Mouse (Mus musculus) cortical plate, adult 2 months (tissue): ENCODE results near the gene Mgrn1. TPM values are rescaled to one million over a fixed set of nuclear protein-coding genes. Genes with fewer than 3 reads are reported as not detected.

ENCODE experiments used
- H3K27ac ChIP-seq: fragments of 200-500 bp; 2 replicates; pipeline ENCODE4 v1.5.1; 2012; ENCODE audit warnings: low read length, control low read depth, inconsistent platforms; ENCODE audit not compliant: insufficient read depth
- H3K4me1 ChIP-seq: fragments of 200-500 bp; 2 replicates; pipeline ENCODE4 v1.6.1; 2011; ENCODE audit warnings: low read length; ENCODE audit not compliant: control insufficient read depth, insufficient read depth
- H3K4me3 ChIP-seq: fragments of 200-500 bp; 2 replicates; pipeline ENCODE4 v1.5.1; 2011; ENCODE audit warnings: mild to moderate bottlenecking, low read length, control low read depth; ENCODE audit not compliant: insufficient read depth
- CTCF ChIP-seq: fragments of 200-500 bp; IDR thresholded peaks from 2 replicates; pipeline ENCODE4 v1.5.1; 2011; ENCODE audit warnings: mild to moderate bottlenecking, control low read depth, low read length; ENCODE audit not compliant: insufficient read depth; ENCODE audit errors: extremely low read depth
- POLR2A ChIP-seq: fragments of 200-500 bp; IDR thresholded peaks from 2 replicates; pipeline ENCODE4 v1.6.1; 2011; ENCODE audit warnings: mild to moderate bottlenecking, low read length, control low read depth; ENCODE audit not compliant: insufficient read depth; ENCODE audit errors: extremely low read depth
- polyA plus RNA-seq: library from polyadenylated mRNA; depleted of rRNA; stranded (reverse); fragments of >200 nt; gene quantifications from 2 replicates; pipeline ENCODE4 v1.2.3, GENCODE M21; 2012; rRNA removed

The Mgrn1 gene
- polyA plus RNA-seq, 1 experiment = 229 TPM

DNA sequence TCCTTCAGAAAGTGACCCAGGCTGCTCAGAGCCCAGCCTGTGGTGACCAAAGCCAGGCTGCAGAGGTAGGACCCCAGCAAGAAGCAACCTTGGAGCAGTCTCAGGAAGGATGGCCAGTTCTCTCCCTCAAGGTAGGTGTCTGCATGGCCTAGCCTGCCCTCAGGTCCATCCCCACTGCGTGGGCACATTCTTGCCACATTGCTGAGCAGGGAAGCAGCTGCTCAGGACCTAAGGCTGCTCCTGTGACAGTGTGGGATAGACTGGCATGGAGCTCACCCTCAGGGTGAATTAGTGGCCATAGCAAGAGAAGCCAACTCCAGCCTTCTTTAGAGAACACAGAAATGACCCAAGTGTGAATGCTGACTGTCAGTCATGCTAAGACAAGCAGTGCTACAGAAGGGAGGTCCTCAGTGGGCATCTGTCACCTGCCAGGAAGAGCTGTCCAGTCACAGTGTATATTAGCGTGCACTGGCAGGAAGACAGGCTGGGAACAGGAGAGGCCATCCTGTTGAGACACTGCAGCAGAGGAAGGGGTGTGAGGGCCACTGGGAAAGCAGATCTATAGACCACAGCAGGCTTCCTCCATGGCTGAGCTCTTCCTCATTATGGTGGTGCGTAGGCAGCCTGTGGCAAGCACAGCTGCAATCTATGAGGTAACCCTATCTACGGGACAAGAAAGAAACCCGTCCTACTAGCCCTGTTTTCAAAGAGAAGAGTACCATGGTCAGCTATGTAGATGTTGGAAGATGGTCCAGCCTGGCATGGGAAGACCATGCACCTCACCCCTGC, 83.2 kb downstream of the Mgrn1 start:
- TF ChIP-seq POLR2A (no peak), CTCF (no peak)
- Histone ChIP-seq H3K4me1 (no peaks in the 10 kb centered on the region), H3K27ac (no peak overlapping the region), H3K4me3 (no peak overlapping the region)

GRCm38 (mm10) chr16:4971626-4972025, 85.6 kb downstream of the Mgrn1 start:
- TF ChIP-seq CTCF (no peak), POLR2A (no peak)
- Histone ChIP-seq H3K4me1 (0 out of 2 replicates have a peak, but pooled peaks cover 2% of the 10 kb centered on the region), H3K27ac (no peak overlapping the region), H3K4me3 (no peak overlapping the region)

DNA sequence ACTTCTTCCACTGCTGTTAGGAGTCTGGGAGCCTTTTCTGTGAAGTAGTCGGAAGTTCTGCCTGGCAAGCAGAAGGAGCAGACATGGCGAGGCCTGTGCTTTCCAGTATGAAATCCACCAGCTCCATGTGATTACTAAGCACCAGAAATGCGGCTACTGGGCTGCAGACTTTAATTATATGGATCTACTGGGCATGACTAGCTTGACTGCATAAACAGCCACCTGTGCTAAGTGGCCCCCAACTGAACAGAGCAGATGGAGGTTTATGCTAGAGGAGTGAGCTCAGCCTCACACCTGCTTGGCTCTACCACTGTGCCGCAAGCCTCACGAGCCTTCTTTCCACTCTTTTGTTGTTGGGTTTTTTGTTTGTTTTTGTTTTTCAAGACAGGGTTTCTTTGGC, 88.5 kb downstream of the Mgrn1 start:
- peaks cover 14% of the 10 kb centered on the region for H3K4me1 ChIP-seq
- H3K27ac ChIP-seq = no peak overlapping the region
- H3K4me3 ChIP-seq = no peak overlapping the region
- TF ChIP-seq POLR2A = no peak
- TF ChIP-seq CTCF = no peak

DNA sequence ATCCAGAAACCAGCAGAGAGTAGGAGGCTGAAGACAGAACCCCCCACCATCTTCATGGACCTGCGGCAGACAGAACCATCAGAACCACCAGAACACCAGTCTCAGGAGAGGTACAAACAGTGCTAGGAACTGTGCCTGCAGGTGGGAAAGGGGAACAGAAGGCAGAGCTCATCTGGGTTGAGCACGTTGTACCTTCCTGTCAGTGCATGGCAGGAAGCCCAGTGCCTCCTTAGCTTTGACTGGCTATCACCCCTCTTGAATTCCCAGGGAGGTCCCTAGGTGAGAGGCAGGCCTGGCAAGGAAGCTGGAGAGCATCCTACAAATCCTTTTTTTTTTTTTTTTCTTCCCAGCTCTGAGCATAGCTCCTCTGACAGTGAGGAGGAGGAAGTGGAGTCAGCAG, 90.1 kb downstream of the Mgrn1 start:
- H3K4me3 ChIP-seq = no peak overlapping the region
- no peak overlapping the region for H3K27ac ChIP-seq
- H3K4me1 ChIP-seq = peaks cover 14% of the 10 kb centered on the region
- TF ChIP-seq POLR2A = no peak
- TF ChIP-seq CTCF = no peak

DNA sequence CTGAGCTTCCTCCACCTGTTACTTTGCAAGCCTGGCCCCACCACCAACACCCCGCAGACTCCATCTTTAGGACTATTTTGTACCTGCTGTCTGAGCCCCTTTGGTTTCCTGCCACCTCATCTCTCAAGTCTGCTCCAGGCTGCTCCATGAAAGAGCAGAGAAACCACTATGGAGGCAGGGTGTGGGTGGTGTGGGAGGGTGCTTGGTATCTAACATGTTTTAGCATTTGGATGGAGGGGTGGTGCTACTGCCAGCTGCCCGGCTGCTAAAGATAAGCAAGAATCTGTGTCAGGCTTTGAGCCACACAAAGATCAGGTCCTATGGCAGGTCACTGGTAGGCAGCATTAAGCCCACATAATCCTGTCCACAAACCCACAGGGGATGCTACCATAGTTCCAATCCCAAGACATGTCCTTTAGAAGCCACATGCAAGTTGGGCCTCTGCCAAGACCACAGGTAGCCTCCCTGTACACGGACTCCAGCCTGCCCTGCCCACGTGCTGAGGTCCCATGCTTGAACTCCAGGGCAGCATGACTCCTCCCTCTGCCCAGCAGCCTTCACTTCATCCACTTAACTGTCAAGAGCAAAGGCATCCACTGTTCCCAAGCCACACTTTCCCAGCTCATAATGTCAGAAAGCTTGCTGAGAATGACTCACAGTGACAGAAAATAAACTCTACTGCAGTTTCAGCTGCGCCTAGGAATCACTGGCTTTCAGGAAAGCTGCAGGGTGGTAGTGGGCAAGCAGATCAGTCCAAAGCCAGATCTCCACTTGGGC, 92.4 kb downstream of the Mgrn1 start:
- no peak overlapping the region for H3K4me3 ChIP-seq
- H3K27ac ChIP-seq = peak overlapping the region; percentile 82
- H3K4me1 ChIP-seq = peaks cover 14% of the 10 kb centered on the region
- TF ChIP-seq CTCF = no peak
- TF ChIP-seq POLR2A = no peak

DNA sequence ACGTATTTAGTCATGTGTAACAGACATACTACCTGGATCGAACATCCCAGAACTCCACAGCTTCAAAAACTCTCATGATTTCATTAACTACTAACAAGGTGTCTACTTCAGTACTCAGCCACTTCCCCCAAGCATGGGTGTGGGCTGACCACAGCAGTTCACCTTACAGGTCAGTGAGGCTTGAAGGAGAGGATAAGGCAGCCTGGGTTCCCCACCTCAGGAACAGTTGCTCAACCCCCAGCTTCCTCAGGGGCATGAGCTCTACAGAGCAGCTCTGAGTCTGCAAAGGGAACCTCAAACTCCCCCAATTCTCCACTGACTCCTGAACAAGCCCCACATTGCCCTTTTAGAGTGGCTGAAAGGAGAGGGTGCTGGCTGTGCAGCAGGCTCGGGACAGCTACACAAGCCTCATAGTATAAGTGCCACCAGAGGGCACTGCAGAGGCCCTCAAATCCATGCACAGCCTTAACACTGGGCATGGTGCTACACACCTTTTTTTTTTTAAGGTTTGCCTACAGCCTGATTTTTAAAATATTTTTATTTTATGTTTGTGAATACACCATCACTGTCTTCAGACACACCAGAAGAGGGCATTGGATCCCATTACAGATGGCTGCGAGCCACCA, 93.8 kb downstream of the Mgrn1 start:
- no peak overlapping the region for H3K4me3 ChIP-seq
- H3K4me1 ChIP-seq = peaks cover 14% of the 10 kb centered on the region
- no peak overlapping the region for H3K27ac ChIP-seq
- TF ChIP-seq POLR2A = no peak
- TF ChIP-seq CTCF = peak; percentile 46

DNA sequence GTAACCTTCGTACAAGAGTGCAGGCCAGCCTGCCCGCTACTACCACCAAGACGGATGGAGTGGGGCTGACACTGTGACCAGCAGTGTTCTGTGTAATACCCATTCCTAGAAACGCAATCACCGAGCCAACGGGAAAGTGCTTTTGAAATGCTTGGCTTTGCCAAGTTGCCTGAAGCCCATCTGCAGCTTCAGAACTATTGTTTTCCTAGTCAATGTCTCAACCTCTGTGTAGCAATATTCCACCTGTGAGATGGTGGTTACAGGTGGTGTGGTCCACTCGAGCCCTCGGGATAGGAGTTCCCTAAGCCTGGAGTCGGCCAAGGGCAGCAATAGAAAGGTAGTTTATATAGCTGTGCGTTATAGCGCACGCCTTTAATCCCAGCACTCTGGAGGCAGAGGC, 98.7 kb downstream of the Mgrn1 start:
- Histone ChIP-seq H3K4me1 (no peaks in the 10 kb centered on the region), H3K27ac (no peak overlapping the region), H3K4me3 (no peak overlapping the region)
- no peak for TF ChIP-seq POLR2A
- no peak for TF ChIP-seq CTCF

Other genes starting within 250 kb of the Mgrn1 start
- 10.1 and 11.2 TPM in 2 replicates for gene Vasn, start 246.3 kb upstream of the Mgrn1 start, polyA plus RNA-seq
- gene Dnaja3, start 246.3 kb upstream of the Mgrn1 start, polyA plus RNA-seq = 48.8 and 50.6 TPM in 2 replicates
- 103 and 104 TPM in 2 replicates for gene Coro7, start 206.5 kb upstream of the Mgrn1 start, polyA plus RNA-seq
- 25.5 and 25.7 TPM in 2 replicates for gene Nmral1, start 166.9 kb upstream of the Mgrn1 start, polyA plus RNA-seq
- 108 TPM in 2 replicates for gene Hmox2, start 159.9 kb upstream of the Mgrn1 start, polyA plus RNA-seq
- 203 and 214 TPM in 2 replicates for gene Cdip1, start 96.0 kb upstream of the Mgrn1 start, polyA plus RNA-seq
- gene 4930562C15Rik, start 50.8 kb upstream of the Mgrn1 start, polyA plus RNA-seq = not detected in 2 replicates
- 58.4 and 59.4 TPM in 2 replicates for gene Ubald1, start 5.9 kb upstream of the Mgrn1 start, polyA plus RNA-seq
- gene Nudt16l1, start 52.5 kb downstream of the Mgrn1 start, polyA plus RNA-seq = 102 and 104 TPM in 2 replicates
- 101 and 118 TPM in 2 replicates for gene Anks3, start 78.0 kb downstream of the Mgrn1 start, polyA plus RNA-seq
- not detected in 2 replicates for gene Sept12, start 111.6 kb downstream of the Mgrn1 start, polyA plus RNA-seq
- gene Smim22, start 121.0 kb downstream of the Mgrn1 start, polyA plus RNA-seq = 3.1 TPM in 1 of 2 replicates, not detected in the other
- gene Rogdi, start 127.3 kb downstream of the Mgrn1 start, polyA plus RNA-seq = 300 and 341 TPM in 2 replicates
- gene Glyr1, start 163.6 kb downstream of the Mgrn1 start, polyA plus RNA-seq = 146 and 157 TPM in 2 replicates
- gene Ubn1, start 163.8 kb downstream of the Mgrn1 start, polyA plus RNA-seq = 30.3 and 30.4 TPM in 2 replicates
- gene Ppl, start 246.2 kb downstream of the Mgrn1 start, polyA plus RNA-seq = 0.25 and 0.42 TPM in 2 replicates